Mouse (Mus musculus) neural tube, embryonic 12.5 days (tissue): ENCODE results near the gene Dmrt2. TPM values are rescaled to one million over a fixed set of nuclear protein-coding genes. Genes with fewer than 3 reads are reported as not detected.
A peak's percentile ranks its signal among the peaks of the same experiment; 100 is the strongest.

Source experiments
- ATAC-seq: fragments of 200-750 bp; cut with Nextera tagmentation; 2 replicates; pipeline ENCODE4 v1.8.0; 2017; ENCODE audit warnings: low read depth, mild to moderate bottlenecking, moderate TSS enrichment, moderate library complexity; ENCODE audit not compliant: low FRiP score
- H3K27ac ChIP-seq: fragments of 300-500 bp; sonication (generic); 2 replicates; pipeline ENCODE4 v1.5.1; 2016
- H3K27me3 ChIP-seq: fragments of 300-500 bp; sonication (generic); replicated peaks from 2 replicates; pipeline ENCODE4 v1.6.1; 2016; ENCODE audit warnings: mild to moderate bottlenecking
- H3K36me3 ChIP-seq: fragments of 300-500 bp; sonication (generic); 2 replicates; pipeline ENCODE4 v1.6.1; 2016; ENCODE audit warnings: mild to moderate bottlenecking
- H3K4me1 ChIP-seq: fragments of 300-500 bp; sonication (generic); 2 replicates; pipeline ENCODE4 v1.6.1; 2016
- H3K4me2 ChIP-seq: fragments of 300-500 bp; sonication (generic); replicated peaks from 2 replicates; pipeline ENCODE4 v1.6.1; 2016; ENCODE audit warnings: mild to moderate bottlenecking
- H3K4me3 ChIP-seq: fragments of 300-500 bp; sonication (generic); 2 replicates; pipeline ENCODE4 v1.5.1; 2016
- H3K9ac ChIP-seq: fragments of 300-500 bp; sonication (generic); 2 replicates; pipeline ENCODE4 v1.6.1; 2016; ENCODE audit warnings: mild to moderate bottlenecking
- H3K9me3 ChIP-seq: fragments of 300-500 bp; sonication (generic); 2 replicates; pipeline ENCODE4 v1.6.1; 2016; ENCODE audit warnings: mild to moderate bottlenecking
- WGBS: fragments of 180-500 bp; shearing (Covaris S2); methylation state at CpG from one replicate; pipeline ENCODE4 v1.1.7; 2016; 5-methylcytosine and 5-hydroxymethylcytosine counted together
- polyA plus RNA-seq: library from polyadenylated mRNA; unstranded; fragments of >200 nt; fragmentation: Nextera tagmentation; extraction: Ambion mirVana; gene quantifications from 2 replicates; pipeline ENCODE4 v1.2.1, GENCODE M21; 2016

The Dmrt2 gene
- polyA plus RNA-seq, 1 experiment from 2014 or later = 8.3 TPM

- H3K9me3 ChIP-seq = no peaks in the 10 kb centered on the region
- H3K27ac ChIP-seq = no peak overlapping the region
- no peak overlapping the region for H3K9ac ChIP-seq
- peak; percentile 37; the same call in 1 of the 2 replicates for ATAC-seq
- WGBS = 2% methylated on average over 31 of the region's 31 CpGs
- peak overlapping the region; percentile 16 for H3K4me2 ChIP-seq
- H3K4me3 ChIP-seq = no peak overlapping the region
- H3K4me1 ChIP-seq = 0 out of 2 replicates have a peak, but pooled peaks cover 9% of the 10 kb centered on the region
- peaks cover 66% of the 10 kb centered on the region for H3K27me3 ChIP-seq
- H3K36me3 ChIP-seq = no peaks in the 10 kb centered on the region
These were observed 6.5 kb upstream of the Dmrt2 start for GRCm38 (mm10) chr19:25665486-25666339.

- Histone ChIP-seq H3K27ac (no peak overlapping the region), H3K36me3 (no peaks in the 10 kb centered on the region)
- WGBS = 11% methylated on average over 4 of the region's 4 CpGs
These were observed 4.4 kb upstream of the Dmrt2 start for GRCm38 (mm10) chr19:25667836-25668235.

GRCm38 (mm10) chr19:25669593-25670248, 2.5 kb upstream of the Dmrt2 start:
- ATAC-seq = no peak
- 1% methylated on average over 3 of the region's 3 CpGs for WGBS

More at GRCm38 (mm10) chr19:25667836-25668235, 4.4 kb upstream of the Dmrt2 start:
- no peaks in the 10 kb centered on the region for H3K9me3 ChIP-seq
- H3K27me3 ChIP-seq = peaks cover 86% of the 10 kb centered on the region
- no peak overlapping the region for H3K4me3 ChIP-seq
- H3K4me2 ChIP-seq = no peak overlapping the region
- H3K4me1 ChIP-seq = peaks cover 18% of the 10 kb centered on the region; the same call in 1 of the 2 replicates
- H3K9ac ChIP-seq = no peak overlapping the region
- no peak for ATAC-seq

GRCm38 (mm10) chr19:25670571-25671285, 1.5 kb upstream of the Dmrt2 start:
- Histone ChIP-seq H3K4me1 (peaks cover 24% of the 10 kb centered on the region), H3K27me3 (peaks cover 98% of the 10 kb centered on the region), H3K9ac (no peak overlapping the region), H3K4me2 (no peak overlapping the region), H3K36me3 (no peaks in the 10 kb centered on the region), H3K9me3 (no peaks in the 10 kb centered on the region), H3K27ac (no peak overlapping the region), H3K4me3 (no peak overlapping the region)
- WGBS = under 1% methylated on average over 17 of the region's 17 CpGs
- no peak for ATAC-seq

More at GRCm38 (mm10) chr19:25669593-25670248, 2.5 kb upstream of the Dmrt2 start:
- Histone ChIP-seq H3K36me3 (no peaks in the 10 kb centered on the region), H3K4me2 (no peak overlapping the region), H3K27ac (no peak overlapping the region), H3K4me3 (no peak overlapping the region), H3K9ac (no peak overlapping the region), H3K4me1 (peaks cover 27% of the 10 kb centered on the region), H3K27me3 (peaks cover 99% of the 10 kb centered on the region), H3K9me3 (no peaks in the 10 kb centered on the region)

GRCm38 (mm10) chr19:25671681-25672080, 530 bp upstream of the Dmrt2 start:
- Histone ChIP-seq H3K27me3 (peaks cover 98% of the 10 kb centered on the region), H3K27ac (no peak overlapping the region), H3K36me3 (no peaks in the 10 kb centered on the region), H3K9me3 (no peaks in the 10 kb centered on the region), H3K4me1 (peaks cover 18% of the 10 kb centered on the region), H3K9ac (no peak overlapping the region), H3K4me2 (peak overlapping the region; percentile 72), H3K4me3 (peak overlapping the region; percentile 33)
- WGBS = 2% methylated on average over 14 of the region's 14 CpGs
- no peak for ATAC-seq

GRCm38 (mm10) chr19:25673224-25674055, 1.2 kb downstream of the Dmrt2 start:
- no peaks in the 10 kb centered on the region for H3K9me3 ChIP-seq
- no peak overlapping the region for H3K27ac ChIP-seq
- WGBS = under 1% methylated on average over 66 of the region's 66 CpGs
- no peaks in the 10 kb centered on the region for H3K36me3 ChIP-seq
- peaks cover 18% of the 10 kb centered on the region for H3K4me1 ChIP-seq
- H3K9ac ChIP-seq = peak overlapping the region; percentile 38; the same call in 1 of the 2 replicates
- H3K27me3 ChIP-seq = peaks cover 96% of the 10 kb centered on the region
- peak overlapping the region; percentile 36 for H3K4me3 ChIP-seq
- no peak for ATAC-seq
- peak overlapping the region; percentile 72 for H3K4me2 ChIP-seq

GRCm38 (mm10) chr19:25674056-25674420, 1.8 kb downstream of the Dmrt2 start:
- Histone ChIP-seq H3K9me3 (no peaks in the 10 kb centered on the region), H3K4me1 (peaks cover 18% of the 10 kb centered on the region), H3K27ac (no peak overlapping the region), H3K36me3 (no peaks in the 10 kb centered on the region), H3K4me2 (peak overlapping the region; percentile 72), H3K4me3 (peak overlapping the region; percentile 36), H3K9ac (peak overlapping the region; percentile 38; the same call in 1 of the 2 replicates), H3K27me3 (peaks cover 90% of the 10 kb centered on the region)
- 1% methylated on average over 15 of the region's 15 CpGs for WGBS
- no peak for ATAC-seq

- ATAC-seq = no peak
- H3K4me3 ChIP-seq = no peak overlapping the region
- peaks cover 18% of the 10 kb centered on the region for H3K4me1 ChIP-seq
- no peak overlapping the region for H3K27ac ChIP-seq
- H3K27me3 ChIP-seq = peaks cover 83% of the 10 kb centered on the region
- no peak overlapping the region for H3K9ac ChIP-seq
- no peaks in the 10 kb centered on the region for H3K9me3 ChIP-seq
- no peaks in the 10 kb centered on the region for H3K36me3 ChIP-seq
- under 1% methylated on average over 8 of the region's 8 CpGs for WGBS
- H3K4me2 ChIP-seq = no peak overlapping the region
These were observed 2.5 kb downstream of the Dmrt2 start for GRCm38 (mm10) chr19:25674744-25675143.

GRCm38 (mm10) chr19:25675866-25676440, 3.7 kb downstream of the Dmrt2 start:
- peaks cover 18% of the 10 kb centered on the region for H3K4me1 ChIP-seq
- no peak overlapping the region for H3K4me3 ChIP-seq
- H3K9ac ChIP-seq = no peak overlapping the region
- peaks cover 71% of the 10 kb centered on the region for H3K27me3 ChIP-seq
- H3K9me3 ChIP-seq = no peaks in the 10 kb centered on the region
- H3K4me2 ChIP-seq = no peak overlapping the region
- WGBS = 8% methylated on average over 9 of the region's 9 CpGs
- no peaks in the 10 kb centered on the region for H3K36me3 ChIP-seq
- no peak overlapping the region for H3K27ac ChIP-seq
- no peak for ATAC-seq

- WGBS = 68% methylated on average over 14 of the region's 14 CpGs
- no peak for ATAC-seq
- Histone ChIP-seq H3K27me3 (no peaks in the 10 kb centered on the region), H3K27ac (no peak overlapping the region), H3K4me3 (no peak overlapping the region), H3K9ac (no peak overlapping the region), H3K4me2 (no peak overlapping the region), H3K4me1 (no peaks in the 10 kb centered on the region), H3K36me3 (no peaks in the 10 kb centered on the region), H3K9me3 (no peaks in the 10 kb centered on the region)
These were observed 26.6 kb downstream of the Dmrt2 start for GRCm38 (mm10) chr19:25698850-25699249.

GRCm38 (mm10) chr19:25713382-25713781, 41.2 kb downstream of the Dmrt2 start:
- Histone ChIP-seq H3K9me3 (no peaks in the 10 kb centered on the region), H3K4me3 (no peak overlapping the region), H3K27me3 (no peaks in the 10 kb centered on the region), H3K4me1 (peaks cover 5% of the 10 kb centered on the region; the same call in 1 of the 2 replicates), H3K4me2 (no peak overlapping the region), H3K27ac (no peak overlapping the region), H3K36me3 (no peaks in the 10 kb centered on the region), H3K9ac (no peak overlapping the region)
- WGBS = 10% methylated on average over 8 of the region's 8 CpGs
- peak; percentile 66; the same call in 1 of the 2 replicates for ATAC-seq
